Mouse (Mus musculus): ENCODE measurements around the gene Myg1.

GRCm38 (mm10) chr15:102377163-102377543, 45.6 kb downstream of the Myg1 start:
- TF ChIP-seq CTCF (IDR thresholded peaks at IDR 0.05; ENCODE audit: low read depth) (peak; percentile 96), EP300 (IDR thresholded peaks at IDR 0.05; ENCODE audit: low read depth) (no peak)

All from liver, embryonic 14.5 days (tissue).